Mouse (Mus musculus) yolk sac, embryonic 10.5 days (tissue): ENCODE measurements around the gene Mdk.

ENCODE experiments used
- DNase-seq: peaks from one replicate; pipeline ENCODE4 v3.0.0-alpha.2; 2017; ENCODE audit warnings: low spot score

Gene Mdk

DNA sequence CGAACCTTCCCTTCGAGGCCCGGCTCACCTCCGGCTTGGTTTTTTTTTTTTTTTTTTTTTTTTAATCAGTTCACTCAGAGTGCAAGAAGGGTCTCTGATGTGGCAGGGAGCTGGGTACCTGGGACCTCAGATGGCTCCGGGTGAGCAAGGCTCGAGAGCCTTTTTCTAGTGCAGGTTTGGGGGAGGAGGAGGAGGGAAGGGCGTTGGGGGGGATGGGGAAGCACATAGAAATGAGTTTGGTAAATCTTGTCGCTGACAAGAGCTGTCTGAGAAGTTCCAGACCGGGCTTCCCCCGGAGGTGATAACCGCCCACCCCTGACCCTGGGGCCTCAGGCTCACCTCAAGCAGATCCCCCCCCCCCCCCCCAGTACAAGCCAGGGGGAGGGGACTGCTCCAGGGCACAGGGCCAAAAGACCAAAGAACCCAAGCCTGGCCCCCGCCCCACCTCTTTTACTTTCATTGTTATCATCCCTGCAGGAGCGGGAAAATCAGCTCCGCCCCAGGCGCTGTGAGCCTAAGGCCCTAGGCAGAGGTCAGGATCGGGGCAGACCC is at the start of gene Mdk:
TSS of gene Mdk (minus strand) at position 138 of the 552 bp plus-strand sequence.
- DNase-seq: peak; percentile 89

DNA sequence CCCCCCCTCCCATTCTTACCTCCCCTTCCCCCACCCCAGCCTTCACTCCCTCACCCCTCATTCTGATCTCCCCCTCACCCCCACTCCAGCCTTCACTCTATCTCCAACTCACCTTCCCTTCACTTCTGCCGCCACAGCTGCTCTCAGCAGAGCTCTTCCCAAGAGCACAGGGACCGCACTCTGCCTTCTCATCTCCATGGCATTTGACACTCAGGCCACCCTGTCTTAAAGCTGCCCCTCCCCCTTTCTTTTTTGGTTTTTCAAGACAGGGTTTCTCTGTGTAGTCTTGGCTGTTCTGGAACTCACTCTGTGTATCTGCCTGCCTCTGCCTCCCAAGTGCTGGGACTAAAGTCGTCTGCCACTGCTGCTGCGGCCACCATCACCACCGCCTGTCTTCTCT is 48.7 kb upstream of the Mdk start:
- DNase-seq: no peak

DNA sequence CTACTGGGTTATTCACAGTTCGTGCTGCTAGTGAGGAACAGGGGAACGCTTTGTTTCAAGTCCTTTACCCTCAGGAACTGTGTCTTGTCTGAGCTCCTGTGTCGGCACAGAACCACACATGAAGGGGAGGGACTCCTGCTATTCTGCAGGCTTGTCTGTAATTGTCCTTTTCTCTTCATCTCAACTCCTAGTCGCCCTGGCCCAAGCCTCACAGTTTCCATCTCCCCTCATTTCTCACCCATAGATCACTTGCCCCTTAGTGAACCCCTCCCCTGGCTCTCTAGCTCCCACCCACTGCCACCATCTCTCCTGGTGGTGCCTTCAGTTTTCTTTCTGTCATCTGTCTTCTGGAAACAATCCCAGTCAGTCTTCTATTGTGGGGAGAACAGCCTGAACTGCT is 48.1 kb upstream of the Mdk start:
- DNase-seq: no peak

DNA sequence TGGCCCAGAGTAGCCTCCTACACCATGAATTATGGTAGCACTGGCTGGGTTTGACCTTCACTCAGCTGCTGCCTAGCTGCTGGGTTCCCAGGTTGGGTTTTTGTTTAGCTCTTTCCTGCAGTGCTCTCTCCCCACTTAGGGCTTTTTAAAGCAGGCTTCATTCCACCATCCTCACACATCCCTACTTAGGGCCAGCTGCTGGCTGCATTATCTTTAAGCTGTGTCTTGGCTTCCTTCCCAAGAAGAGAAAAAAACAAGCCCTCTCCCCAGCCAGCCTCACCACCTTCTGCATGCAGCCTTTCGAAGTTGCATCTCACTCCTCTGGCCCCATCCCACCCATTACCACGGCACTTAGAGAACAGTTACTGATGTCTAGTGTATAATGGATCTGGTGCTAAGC is 46.5 kb upstream of the Mdk start:
- DNase-seq: no peak

DNA sequence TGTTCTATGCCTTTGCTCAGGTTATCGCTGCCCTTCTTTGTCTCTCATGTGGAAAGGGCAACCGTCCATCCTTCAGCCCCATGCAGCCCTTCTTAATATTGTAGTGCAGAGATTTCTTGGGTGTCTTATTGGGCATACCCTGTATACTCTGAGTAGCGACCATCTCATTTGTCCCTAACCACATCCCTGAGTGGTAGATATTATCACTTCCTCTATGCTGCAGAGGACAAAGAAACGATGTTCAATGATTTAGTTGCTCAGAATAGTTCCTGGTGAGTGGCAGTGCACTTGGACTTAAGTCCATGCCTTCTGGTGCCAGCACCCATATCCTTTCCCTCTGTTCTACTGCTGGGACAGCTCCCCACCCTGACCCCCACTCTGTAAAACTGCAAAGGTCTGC is 45.9 kb upstream of the Mdk start:
- DNase-seq: no peak

DNA sequence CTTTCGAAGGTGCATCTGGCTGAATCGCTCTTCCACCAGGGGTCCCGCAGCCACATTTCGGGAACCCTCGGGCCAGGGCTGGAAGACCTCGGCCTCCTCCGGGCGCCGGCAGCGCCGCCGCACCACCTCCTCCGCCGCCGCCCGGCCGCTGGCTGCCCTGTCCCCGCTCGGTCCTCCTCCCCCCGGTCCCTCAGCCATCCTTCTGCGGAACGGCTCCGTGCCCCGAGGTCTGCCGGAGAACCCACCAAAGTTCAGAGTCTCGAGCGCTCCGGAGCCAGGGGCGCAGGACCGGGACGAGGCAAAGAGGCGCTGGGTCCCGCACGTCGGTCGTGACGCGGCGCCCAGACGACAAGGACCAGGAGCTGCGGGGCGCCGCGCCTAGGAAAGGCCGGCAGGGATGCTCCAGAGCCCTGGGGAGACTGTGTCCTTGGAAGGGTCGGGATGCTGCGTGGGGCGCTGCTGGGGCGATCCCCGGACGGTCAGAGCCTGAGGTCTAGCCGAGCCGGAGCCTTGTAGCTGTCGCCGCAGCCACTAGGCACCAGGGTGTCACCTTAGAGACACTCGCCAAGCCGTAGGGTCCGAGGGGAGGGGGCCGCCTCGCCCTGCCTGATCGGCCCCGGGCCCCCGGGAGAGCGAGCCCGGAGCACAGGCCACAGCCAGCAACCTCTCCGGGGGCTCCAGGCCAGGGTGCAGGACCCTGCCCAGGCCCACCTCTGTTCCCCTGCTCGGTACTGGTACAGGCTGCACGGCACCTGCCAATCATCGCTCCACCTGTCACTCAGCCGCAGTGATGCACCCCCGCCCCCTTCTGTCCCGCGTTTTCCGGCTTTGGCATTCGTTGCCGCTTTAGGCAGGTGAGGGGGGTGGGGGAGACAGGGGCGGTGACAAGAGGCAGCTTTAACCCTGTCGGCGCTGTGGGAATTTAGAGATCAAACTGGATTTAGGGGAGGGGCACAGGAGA is 43.8 kb upstream of the Mdk start, which contains the start of gene Dgkz:
TSS of gene Dgkz (minus strand) at position 284 of the 961 bp plus-strand sequence.
- DNase-seq: no peak

DNA sequence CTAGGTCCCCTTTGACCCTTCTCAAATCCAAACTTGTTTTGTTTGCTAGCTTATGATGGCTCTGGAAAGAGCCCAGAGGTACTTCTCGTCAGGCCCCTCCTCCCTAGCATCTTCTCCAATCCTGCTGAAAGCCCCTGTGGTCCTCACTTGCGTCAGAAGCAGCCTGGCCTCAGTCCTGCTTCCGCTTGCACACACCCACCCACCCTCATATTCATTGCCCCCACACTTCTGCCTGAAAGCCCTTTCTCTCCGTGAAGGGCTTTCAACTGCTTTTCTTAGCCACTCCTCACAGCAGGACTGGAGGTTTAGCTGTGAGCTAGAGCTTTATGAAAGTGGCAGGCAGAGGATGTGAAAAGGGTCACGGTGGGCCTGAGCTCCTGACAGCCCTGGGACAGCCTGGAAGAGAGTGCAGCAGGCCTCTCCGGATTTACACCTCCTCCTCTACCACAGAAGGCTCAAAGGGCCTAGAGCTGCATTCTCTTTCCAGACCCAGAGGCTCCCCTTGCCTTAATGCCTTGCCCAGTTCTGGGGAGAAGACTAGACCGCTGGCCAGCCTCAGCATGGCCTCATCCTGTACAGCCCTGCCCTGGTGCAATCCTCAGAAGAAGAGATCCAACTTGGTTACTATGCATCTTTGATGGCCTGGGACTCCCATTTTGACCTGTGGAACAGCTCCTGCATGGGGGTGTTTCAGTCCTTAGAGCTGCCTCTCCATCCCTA is 41.5 kb upstream of the Mdk start:
- DNase-seq: no peak

DNA sequence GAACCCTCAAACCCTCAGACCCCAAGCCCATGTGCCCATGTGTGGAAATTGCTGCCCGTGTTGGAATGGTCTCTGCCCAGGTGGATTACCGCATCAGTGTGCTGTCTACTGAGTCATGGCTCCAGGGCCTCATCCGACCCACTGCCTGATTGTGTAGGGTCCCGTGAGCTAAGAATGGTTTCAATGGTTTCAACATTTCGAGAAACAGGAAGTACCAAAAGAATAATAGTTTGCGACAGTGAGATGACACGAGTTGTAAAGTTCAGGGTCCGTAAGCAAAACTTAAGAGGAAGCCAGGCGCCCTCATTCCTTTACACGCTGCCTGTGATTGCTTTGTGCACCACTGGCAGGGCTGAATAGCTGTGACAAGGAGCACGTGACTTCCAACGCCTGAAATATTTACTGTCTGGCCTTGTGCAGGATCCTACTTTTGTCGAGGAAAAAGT is 40.0 kb upstream of the Mdk start:
- no peak for DNase-seq

DNA sequence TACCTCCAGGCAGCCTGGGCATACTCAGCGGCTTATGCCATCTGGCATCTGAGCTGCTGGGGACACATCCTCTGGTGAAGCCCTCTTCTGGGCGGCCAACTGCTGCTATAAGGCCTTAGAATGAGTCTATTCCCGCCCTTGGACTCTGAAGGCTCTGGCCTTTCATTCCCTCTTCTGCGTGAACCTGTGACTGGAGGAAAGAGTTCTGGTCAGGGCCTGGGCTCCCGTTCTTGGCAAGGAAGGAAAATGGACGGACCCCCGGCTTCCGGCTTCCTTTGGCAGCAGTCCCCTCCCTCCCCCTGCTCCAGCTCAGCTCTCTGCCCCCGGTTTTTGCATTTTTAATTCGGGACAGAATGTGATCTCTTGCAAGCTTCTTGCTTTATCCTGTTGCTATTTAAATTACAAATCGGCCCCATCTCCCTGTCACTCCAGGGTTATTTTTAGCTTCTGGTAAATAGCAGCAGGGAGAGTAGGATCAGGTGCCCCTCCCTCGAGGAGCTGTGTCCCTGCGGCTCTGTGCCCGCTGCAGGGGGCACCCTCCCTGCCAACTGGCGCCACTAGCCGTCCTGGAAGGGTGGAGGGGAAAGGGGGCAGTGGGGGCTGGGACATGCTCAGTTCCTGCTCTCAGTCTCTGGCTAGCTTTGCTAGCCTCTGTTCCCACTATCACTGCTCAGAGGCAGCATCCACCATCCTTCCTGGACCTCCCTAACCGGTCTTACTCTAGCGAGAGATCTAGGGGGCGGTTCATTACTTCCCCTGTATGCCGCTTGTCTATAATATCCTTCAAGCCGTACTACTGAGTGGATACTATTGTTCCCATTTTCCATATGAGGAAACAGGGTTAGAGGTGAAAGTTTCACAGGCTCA is 39.4 kb upstream of the Mdk start:
- DNase-seq: no peak

DNA sequence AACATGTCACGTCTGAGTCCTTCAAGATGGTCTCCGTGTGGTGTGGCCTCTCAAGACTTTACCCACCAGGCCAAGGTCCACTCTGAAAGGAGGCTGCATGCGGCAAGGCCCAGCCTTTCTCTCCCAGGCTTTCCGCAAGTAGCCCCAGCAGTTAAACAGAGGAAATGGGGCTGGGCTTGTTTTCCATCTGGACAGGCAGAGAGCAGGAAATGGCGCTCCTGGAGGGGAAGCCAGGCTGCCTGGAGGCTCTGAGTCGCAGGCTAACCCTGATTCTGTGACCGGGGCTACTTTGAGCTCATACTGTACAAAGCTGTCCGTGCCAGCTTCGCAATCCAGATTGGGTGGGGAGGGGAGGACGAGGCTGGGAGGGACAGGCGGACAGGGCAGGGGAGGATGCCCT is 35.9 kb upstream of the Mdk start:
- DNase-seq: no peak

DNA sequence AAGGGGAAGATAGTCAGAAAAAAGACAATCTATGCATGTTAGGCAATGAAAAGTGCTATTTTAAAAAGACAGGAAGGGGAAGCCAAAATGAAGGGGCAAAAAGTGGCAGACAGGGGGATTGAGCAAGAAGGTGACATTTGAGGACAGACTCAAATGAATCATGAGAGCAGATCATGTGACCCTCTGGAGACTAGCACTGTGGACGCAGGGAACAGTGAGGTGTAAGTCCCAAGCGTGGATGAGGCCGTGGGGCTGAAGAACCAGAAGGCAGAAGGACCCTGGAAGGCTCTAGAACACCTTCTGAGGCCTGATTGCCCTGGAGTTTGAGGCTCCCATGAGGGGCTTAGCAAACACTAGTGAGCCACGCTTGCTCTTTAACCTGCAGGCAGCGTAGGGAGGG is 34.3 kb upstream of the Mdk start:
- DNase-seq: no peak

DNA sequence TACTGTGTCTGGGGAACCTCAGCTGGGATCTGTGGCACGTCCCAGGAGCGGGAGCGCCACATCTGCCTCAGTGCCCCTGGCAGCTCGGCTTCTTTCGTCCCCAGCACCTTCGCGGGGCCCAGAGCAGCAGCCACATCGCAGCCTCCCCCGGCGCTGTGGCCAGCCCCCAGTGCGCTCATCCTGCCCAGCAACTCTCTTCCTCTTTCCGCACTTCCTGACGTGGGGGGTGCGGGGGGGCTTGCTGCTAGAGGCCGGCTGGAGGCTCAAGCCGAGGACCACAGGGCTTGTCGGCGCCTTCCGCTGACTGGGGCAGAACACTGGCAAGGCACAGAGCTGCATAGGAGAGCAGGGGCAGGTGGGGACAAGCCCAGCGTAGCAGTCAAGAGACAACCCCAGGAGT is 33.3 kb upstream of the Mdk start:
- DNase-seq: no peak

DNA sequence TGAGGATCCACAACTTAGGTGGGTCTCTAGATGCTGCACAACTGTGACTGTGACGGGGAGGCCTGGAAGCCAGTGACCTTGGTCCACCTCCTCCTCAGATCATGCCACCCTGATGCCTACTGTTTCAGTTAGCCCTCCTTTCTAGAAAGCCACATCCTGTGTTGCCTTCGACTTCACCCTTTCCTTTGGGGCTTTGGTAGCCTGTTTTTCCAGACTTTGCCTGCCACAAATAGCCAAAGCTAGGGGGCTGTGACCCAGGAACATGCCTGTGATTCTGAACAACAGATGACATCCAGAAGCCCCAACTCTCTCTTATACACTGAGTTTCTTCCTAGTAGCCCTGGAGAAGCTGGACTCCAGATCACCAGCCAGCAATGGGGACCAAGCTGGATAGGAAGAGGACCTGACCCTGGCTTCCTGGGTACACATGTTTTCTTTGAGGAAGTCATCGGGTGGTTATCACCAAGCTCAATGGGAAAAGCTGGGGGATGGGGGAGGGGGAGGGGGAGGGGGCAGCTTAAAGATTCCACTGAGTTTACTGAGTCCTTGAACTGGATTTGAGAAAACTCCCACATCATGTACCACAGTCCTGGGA is 32.6 kb upstream of the Mdk start:
- DNase-seq: no peak

DNA sequence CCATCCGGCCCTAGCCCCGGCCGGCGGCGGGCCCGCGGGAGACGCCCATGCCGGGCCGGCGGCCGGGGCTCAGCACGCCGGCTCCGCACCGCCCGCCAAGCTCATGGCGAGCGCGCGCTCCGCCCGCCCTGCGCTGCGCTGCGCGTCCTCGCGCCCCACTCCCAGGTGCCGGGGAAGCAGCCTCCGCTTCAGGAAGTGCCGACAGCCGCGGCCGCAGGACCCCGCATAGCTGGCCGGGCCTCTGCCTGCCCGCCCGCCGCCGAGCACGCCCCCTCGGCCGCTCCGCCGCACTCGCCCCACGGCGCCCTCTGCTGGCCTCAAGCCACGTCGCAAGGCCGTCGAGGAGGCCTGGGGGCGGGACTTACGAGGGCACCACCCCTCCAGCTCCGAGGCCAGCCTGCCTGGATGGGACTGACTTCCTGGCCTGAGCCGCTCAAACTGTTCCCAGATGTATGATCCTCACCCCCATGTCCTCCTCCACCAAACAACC is 31.4 kb upstream of the Mdk start:
- peak; percentile 93 for DNase-seq

DNA sequence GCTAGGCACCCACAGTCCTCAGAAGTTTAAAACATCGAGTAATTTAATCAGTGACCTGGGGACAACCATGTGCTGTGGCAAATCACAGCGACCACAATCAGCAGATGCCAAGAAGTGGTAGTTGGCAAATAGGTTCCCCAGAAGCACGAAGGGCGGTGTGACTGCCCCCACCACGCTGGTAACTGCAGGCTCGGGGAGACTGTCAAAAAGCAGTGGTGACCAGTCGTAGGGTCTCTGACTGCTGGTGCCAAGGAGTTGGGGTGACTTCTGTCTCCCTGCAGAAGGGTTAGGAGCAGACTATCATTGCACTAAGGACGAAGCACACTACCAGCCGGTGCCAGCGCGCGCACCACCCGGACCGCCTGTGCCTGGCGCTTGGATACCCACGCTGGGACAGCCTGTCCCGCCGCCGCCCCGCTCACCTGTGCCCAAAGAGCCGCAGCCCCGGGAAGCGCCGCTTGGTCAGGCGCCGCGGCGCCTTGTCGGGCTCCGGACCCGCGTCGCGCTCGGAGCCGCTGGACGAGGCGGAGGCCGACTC is 30.8 kb upstream of the Mdk start:
- DNase-seq: peak; percentile 57

DNA sequence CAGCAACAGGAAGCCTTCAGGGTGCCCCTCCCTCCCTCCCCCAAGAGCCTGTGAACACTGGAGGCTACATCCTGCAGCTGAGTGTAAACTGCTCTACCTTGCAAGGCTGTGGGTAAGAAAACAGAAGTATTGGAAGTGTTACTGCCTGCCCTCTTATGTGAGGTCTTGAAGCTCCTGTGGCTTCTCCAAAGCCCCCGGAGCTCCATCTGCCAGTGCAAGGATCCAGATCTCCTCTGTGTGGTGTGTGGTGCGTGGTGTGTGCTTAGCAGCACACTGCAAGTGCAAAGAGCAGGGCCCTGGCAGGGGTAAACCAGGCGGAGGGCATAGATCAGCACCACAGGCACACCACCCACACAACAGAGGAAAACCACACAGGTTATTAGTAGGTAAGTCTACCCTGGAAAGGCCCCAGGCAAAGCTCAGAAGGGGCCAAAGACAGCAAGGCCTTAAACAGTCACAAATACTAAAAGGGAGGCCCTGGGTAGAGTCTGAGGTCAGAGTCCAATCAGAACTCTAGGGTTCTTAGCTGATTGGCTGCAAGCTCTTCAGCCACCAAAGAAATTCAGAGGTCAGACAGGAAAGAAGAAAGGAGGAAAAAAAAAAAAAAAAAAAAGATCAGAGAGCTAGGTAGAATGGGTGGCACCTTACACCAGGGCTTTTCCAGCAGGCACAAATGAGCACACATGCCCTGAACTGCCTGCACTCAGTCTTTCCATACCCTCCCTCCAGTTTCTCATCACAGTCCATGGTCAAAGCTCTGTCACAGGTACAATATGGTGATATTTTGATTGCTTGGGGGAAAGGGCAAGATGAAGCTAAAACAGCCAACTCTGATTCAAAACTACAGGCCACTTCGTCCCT is 30.0 kb upstream of the Mdk start:
- DNase-seq: no peak

DNA sequence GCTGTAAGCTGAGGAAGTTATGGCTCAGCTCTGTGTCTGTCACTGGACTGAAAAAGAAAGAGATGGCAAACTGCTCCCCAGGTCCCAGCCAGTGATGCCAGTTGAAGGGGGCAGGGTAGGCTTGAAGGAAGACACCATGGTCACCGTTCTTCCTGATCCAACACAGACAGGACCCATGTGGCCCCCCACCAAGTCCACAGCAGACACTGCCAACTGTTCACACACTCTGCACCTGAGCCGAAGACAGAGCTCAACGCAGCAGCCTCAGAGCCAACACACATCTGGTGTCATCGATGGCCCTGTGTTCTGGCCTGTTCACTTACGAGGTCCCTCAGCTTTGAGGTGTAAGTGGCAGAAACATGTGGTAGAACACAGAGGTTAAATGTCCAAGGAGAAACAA is 28.4 kb upstream of the Mdk start:
- DNase-seq: no peak

DNA sequence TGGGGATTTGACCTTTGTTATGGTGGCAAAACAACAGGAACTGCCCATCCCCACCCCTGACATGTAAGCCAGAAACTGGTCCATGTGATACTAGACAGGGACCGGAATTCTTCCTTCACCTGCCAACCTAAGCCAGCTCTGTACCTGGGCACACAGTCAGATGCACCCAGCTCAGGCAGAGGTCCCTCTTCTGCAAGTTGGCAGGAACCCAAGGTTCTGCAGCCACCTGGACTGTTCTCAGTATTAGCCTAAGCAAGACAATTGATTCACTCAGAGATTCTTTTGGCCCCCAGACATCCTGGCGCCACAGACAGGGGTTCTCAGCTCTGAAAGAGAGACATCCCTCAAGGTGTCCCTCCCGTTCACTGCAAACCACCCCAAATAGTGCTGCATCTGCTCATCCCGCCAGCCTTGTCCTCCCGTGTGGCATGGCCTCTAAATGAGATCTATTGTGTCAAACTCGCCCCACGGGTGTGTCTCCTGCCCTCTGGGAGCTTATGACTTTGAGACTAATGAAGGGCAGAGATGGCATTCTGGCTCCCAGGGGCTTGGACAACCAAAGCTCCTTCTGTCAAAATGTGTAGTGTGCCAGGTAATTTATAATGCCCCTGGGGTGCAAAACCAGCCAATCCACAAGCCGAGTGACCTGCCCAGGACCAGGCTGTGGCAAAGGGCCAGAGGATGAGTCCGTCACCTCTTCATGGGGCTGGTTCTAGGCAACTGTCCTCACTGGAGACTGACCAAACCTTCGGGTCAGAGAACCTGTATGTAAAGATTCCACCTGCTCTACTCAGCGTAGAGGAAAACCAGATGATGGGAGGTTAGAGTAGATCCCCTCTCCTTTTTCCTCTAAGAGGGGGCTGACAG is 27.7 kb upstream of the Mdk start:
- DNase-seq: no peak
